Mouse (Mus musculus): ENCODE measurements around the gene Col18a1.

The Col18a1 gene

DNA sequence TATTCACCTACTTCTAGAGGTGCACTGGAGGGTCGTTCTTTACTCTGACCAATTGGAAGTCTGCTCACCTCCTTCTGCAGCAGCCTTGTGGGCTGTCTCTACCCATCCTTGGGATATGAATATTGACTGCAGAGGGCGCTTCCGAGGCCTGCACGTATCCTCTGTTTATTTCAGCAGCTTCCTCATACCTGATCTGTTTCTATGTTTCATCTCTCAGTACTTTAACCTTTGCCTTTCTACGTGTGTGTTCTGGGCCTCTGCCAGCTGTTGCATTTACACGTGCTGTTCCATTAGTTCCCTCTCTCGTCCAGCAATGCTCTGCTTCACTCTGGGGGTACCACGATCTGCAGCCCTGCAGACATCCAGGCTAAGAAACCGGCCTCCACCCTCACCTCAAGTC lies 148.7 kb downstream of the Col18a1 start:
- DNase-seq (ENCODE audit: low read depth, low spot score), result no peak

DNA sequence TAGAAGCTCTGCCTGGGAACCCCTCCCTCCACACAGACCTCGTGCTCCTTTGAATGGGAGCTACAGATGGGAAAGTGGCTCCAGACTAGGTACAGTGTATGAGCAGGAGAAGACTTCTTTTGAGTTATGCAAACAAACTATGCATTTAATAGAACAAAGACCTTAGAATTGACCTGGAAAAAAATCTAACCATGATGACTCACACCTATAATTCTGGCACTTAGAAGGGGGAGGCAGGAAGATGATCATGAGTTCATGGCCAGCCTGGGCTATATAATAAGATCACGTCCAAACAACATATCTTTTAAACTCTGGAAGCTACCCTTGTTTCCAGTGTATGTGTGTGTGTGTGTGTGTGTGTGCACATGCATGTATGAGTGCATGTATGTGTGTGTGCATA lies 149.3 kb downstream of the Col18a1 start:
- DNase-seq (ENCODE audit: low read depth, low spot score), result no peak

DNA sequence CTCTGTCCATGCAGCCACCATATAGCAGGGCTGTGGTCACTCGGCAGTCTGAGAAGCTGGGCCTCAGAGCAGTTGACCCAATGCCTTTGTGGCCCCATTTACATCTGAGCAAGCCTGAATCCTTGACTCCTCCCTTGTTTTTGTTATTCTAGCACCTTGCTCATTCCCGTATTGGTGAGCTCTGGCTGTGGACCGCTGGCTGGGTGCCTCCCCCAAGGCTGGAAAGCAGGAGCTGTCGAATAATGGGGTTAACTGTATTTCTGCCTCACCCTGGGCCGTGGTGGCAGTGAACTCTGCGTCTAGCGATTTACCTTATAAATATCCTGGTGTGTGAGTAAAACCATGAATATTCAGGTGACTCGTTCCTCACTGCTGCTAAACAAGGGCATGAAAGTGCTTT lies 149.8 kb downstream of the Col18a1 start:
- peak; percentile 39 for DNase-seq (ENCODE audit: low read depth, low spot score)

DNA sequence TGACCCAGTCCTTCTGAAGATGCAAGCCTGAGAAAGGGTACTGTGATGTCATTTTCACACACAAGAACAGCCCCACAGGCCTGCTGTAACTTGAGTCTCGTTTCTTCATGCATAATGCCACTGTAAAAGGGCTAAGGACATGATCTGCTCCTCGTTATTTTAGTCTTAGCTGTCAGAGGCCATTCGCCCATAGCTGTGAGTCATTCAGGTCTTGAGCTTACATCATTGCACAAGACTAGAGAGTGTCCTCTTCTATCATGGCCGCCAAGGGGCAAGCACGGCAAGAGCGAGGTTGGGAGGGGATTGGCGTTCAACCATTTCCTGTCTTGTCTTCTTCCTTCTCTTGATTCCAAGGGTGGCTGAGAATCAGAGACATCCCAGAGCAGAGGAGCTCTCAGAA lies 150.3 kb downstream of the Col18a1 start:
- DNase-seq (ENCODE audit: low read depth, low spot score), result no peak

DNA sequence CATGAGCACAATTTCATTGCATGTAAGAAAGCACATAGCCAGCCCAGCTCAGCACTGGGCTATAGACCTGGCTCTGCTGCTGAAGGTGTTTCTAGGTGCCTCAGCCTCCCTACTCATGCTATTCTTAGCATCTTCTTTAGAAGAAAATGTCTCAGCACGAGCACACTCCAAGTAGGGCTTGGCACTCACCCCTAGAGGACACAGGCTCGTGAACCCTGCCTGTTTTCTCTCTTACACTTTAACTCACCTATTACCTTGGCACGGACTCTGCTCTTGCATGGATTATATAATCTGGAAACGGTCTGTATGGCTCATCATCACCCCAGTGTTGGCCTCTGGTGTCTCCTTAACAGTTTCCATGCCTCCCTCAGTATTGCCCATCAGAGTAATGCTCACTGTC lies 154.7 kb downstream of the Col18a1 start:
- DNase-seq (ENCODE audit: low read depth, low spot score), result no peak

DNA sequence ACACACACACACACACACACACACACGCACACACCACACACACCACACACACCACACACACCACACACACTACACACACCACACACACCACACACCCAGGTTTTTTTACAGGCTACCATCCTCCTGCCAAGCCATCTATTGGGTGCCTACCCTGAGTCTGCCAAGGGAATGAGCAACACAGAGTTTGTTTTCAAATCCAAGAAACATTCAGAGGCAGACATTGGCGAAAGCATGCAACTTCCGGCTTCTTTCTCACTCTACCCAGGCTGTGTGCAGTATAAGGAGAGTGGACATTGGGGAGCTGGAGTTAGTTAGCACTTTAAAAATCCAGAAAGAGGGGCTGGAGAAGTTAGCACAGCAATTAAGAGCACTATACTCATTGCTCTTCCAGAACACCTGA lies 157.7 kb downstream of the Col18a1 start:
- DNase-seq (ENCODE audit: low read depth, low spot score), result no peak

DNA sequence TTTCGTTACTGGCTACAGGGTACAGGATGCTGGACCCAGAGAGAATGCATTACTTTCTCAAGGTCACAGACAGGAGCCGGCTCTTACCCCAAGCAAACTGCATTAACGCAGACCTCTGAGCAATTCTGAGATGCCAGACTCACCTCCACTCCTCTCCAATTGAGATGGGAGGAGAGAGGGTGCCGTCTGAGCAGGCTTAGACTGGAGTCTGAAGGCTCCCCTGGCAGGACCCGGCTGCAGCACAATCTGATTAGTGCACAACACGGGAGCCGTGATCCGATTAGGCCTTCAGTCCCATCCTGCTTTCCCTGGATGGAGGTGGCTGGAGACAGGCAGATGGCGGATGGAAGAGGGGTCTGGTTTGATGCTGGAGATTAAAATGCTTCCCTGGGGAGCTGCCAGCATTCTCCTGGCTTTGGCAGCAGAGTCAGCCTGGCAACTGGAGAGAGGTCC lies 158.2 kb downstream of the Col18a1 start:
- DNase-seq (ENCODE audit: low read depth, low spot score), result no peak

DNA sequence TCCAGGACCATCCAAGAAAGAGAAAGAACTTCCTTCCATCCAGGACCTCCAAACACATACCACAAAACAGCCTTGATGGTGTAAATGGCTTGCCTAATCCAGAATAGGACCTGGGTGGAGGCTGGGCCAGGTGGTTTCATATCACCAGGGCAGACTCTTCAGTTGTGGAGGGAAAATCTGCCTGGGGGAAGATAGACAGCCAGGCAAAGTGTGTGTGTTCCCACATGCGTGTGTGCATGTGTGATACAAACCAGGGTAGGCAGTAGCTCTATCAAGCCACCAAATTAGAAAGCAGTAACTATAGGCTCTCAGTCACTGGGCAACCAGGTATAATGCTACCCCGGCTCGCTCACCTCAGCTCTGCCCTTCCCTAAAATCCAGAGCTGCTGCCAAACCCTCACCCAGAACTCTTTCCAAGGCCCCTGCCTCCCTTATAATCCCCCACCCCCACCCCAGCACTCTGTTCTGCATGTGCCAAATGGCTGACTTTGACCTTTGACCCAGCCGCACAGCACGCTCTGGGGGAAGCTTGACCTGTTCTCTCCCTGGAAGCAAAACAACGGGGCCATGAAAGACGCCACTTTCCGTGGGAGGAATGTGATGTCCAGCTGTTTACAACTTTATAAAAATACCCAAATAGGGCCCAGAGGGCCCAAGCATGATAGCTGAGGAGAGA lies 158.8 kb downstream of the Col18a1 start:
- DNase-seq (ENCODE audit: low read depth, low spot score), result peak; percentile 69

DNA sequence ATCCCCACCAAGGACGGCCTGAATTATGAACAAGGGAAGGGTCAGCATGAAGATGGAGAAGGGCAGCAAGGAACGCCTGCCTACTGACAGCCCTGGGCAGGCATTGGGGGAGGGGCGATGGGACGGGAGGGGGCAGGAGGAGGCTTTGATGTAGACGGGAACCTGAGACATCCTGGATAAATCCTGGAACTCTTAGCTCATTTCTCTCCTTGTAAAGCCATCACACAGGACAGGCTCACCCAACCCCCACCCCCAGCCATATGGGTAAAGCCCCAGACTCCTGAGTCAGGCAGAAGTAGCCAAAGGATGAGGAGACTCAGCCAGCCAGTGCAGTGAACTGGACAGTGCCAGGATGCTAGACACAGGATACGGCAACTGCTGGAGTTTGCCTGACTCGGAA lies 161.4 kb downstream of the Col18a1 start:
- no peak for DNase-seq (ENCODE audit: low read depth, low spot score)

All from R1 (cell line).